Mouse (Mus musculus) G1E (cell line): ENCODE measurements at regions not wholly inside any gene's neighbourhood (a gene's known extent, or its start where the extent isn't known, plus 50 kb on each side); places are given as distances from the start of the nearest gene placed in this dataset.
"Not testable (repeated sequence)": the region's sequence is repeated elsewhere in the genome, so short reads cannot be mapped to it uniquely, and the experiment has no call there.

ENCODE experiments used
- ATAC-seq: 2 replicates; pipeline ENCODE4 v1.8.0; 2016; ENCODE audit warnings: mild to moderate bottlenecking; ENCODE audit not compliant: insufficient number of reproducible peaks, poor library complexity, low FRiP score, severe bottlenecking; ENCODE audit errors: extremely low read depth
- DNase-seq: peaks from one replicate; pipeline ENCODE4 v3.0.0; 2012; ENCODE audit warnings: low spot score
- H3K27me3 ChIP-seq: 2 replicates; pipeline ENCODE4 v1.6.1; 2012; ENCODE audit warnings: mild to moderate bottlenecking, low read length, inconsistent platforms; ENCODE audit not compliant: insufficient read depth
- H3K36me3 ChIP-seq: replicated peaks from 2 replicates; pipeline ENCODE3; 2012; ENCODE audit warnings: mild to moderate bottlenecking, inconsistent platforms
- H3K4me1 ChIP-seq: 2 replicates; pipeline ENCODE4 v1.6.1; 2012; ENCODE audit warnings: low read depth, low read length, inconsistent platforms, mixed read lengths; ENCODE audit not compliant: insufficient read depth
- H3K4me3 ChIP-seq: 2 replicates; pipeline ENCODE4 v1.5.1; 2012; ENCODE audit warnings: low read depth, mild to moderate bottlenecking, inconsistent platforms, low read length, moderate library complexity, mixed read lengths
- H3K9me3 ChIP-seq: replicated peaks from 2 replicates; pipeline ENCODE4 v1.6.1; 2012; ENCODE audit warnings: inconsistent platforms
- CTCF ChIP-seq: IDR thresholded peaks from 2 replicates; pipeline ENCODE4 v1.5.1; 2012; ENCODE audit warnings: low read depth, low read length, inconsistent platforms, mixed read lengths
- GATA1 ChIP-seq: IDR thresholded peaks from 2 replicates; pipeline ENCODE4 v1.6.1; 2012; ENCODE audit warnings: borderline replicate concordance, low read length, inconsistent platforms, mixed read lengths
- GATA2 ChIP-seq: IDR thresholded peaks from 2 replicates; pipeline ENCODE4 v1.6.1; 2012; ENCODE audit warnings: low read depth, low read length, inconsistent platforms, borderline replicate concordance
- POLR2AphosphoS5 ChIP-seq: IDR thresholded peaks from 2 replicates; pipeline ENCODE4 v1.6.1; 2012; ENCODE audit warnings: low read depth, low read length, inconsistent platforms; ENCODE audit not compliant: insufficient replicate concordance
- TAL1 ChIP-seq: conservative IDR thresholded peaks from 2 replicates; pipeline ENCODE4 v1.6.1; 2012; ENCODE audit warnings: low read depth, low read length, inconsistent platforms, mixed read lengths

DNA sequence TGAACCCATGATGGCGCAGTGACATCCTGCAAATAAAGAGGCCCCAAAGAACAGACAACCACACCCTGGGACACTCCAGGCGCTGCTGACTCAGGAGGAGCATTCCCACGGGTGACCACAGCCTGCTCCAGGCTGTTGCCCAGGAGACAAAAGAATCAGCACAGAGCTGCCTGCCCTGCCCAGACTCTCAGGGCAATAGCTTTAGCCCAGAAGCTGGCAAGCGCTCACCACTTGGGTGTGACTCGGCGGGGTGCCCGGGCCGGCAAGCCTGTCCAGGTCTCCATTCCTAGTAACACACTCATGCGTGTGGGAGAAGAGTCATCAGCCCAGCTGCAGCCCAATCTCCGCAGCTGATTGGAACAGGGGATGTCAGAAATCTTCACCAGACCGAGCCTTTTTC, 148.8 kb upstream of the Hes1 start:
- Histone ChIP-seq H3K36me3 (no peaks in the 10 kb centered on the region), H3K27me3 (peaks cover 77% of the 10 kb centered on the region), H3K4me3 (no peak overlapping the region), H3K4me1 (peaks cover 21% of the 10 kb centered on the region), H3K9me3 (peaks cover 11% of the 10 kb centered on the region)
- ATAC-seq: no peak
- TF ChIP-seq CTCF: no peak
- TF ChIP-seq GATA1: no peak
- no peak for TF ChIP-seq TAL1
- no peak for TF ChIP-seq GATA2
- no peak for TF ChIP-seq POLR2AphosphoS5
- DNase-seq: no peak

GRCm38 (mm10) chr16:29917989-29918388, 146.2 kb upstream of the Hes1 start:
- no peak for TF ChIP-seq POLR2AphosphoS5
- no peak for TF ChIP-seq GATA2
- no peak for TF ChIP-seq GATA1
- no peak for TF ChIP-seq TAL1
- no peak for TF ChIP-seq CTCF
- Histone ChIP-seq H3K4me1 (peaks cover 7% of the 10 kb centered on the region), H3K4me3 (no peak overlapping the region), H3K9me3 (no peaks in the 10 kb centered on the region), H3K27me3 (peaks cover 62% of the 10 kb centered on the region), H3K36me3 (no peaks in the 10 kb centered on the region)
- ATAC-seq (no peak), DNase-seq (no peak)

- H3K27me3 ChIP-seq: peaks cover 58% of the 10 kb centered on the region
- TF ChIP-seq TAL1 (no peak), GATA1 (no peak), POLR2AphosphoS5 (no peak), GATA2 (no peak), CTCF (no peak)
- H3K4me3 ChIP-seq: no peak overlapping the region
- peaks cover 7% of the 10 kb centered on the region for H3K4me1 ChIP-seq
- no peaks in the 10 kb centered on the region for H3K36me3 ChIP-seq
- no peak for ATAC-seq
- no peaks in the 10 kb centered on the region for H3K9me3 ChIP-seq
- no peak for DNase-seq
Measured at GRCm38 (mm10) chr16:29918396-29918795, 145.8 kb upstream of the Hes1 start.

- DNase-seq: no peak
Measured at GRCm38 (mm10) chr16:29920940-29921339, 143.2 kb upstream of the Hes1 start.

DNA sequence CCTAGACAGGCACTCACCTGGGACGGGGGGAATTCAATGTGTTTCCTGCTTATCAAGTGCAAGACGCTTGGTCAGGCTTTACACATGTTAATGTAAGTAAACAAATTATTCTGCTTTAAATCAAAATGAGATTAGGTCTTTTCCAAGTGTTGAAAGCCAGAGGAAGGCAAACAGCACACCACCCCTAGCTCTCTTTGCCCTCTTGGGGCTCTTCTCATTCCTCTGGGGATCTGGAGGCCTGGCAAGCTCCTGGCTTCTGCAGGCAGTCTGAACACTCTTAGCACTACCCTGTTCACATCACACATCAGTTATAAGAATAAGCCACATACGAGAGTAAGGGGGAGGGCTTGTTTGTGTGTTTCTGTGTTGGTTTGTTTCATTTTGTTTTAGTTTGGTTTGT, 142.8 kb upstream of the Hes1 start:
- Histone ChIP-seq H3K36me3 (no peaks in the 10 kb centered on the region), H3K27me3 (peaks cover 30% of the 10 kb centered on the region), H3K4me1 (peaks cover 5% of the 10 kb centered on the region), H3K4me3 (no peak overlapping the region), H3K9me3 (no peaks in the 10 kb centered on the region)
- no peak for ATAC-seq
- DNase-seq: no peak
- TF ChIP-seq POLR2AphosphoS5 (no peak), GATA2 (no peak), GATA1 (no peak), CTCF (no peak), TAL1 (no peak)

More at GRCm38 (mm10) chr16:29920940-29921339, 143.2 kb upstream of the Hes1 start:
- TF ChIP-seq GATA1: no peak
- no peak for TF ChIP-seq POLR2AphosphoS5
- TF ChIP-seq CTCF: no peak
- no peak for TF ChIP-seq TAL1
- TF ChIP-seq GATA2: no peak
- Histone ChIP-seq H3K27me3 (peaks cover 33% of the 10 kb centered on the region), H3K4me1 (peaks cover 5% of the 10 kb centered on the region), H3K9me3 (no peaks in the 10 kb centered on the region), H3K4me3 (no peak overlapping the region), H3K36me3 (no peaks in the 10 kb centered on the region)
- no peak for ATAC-seq

DNA sequence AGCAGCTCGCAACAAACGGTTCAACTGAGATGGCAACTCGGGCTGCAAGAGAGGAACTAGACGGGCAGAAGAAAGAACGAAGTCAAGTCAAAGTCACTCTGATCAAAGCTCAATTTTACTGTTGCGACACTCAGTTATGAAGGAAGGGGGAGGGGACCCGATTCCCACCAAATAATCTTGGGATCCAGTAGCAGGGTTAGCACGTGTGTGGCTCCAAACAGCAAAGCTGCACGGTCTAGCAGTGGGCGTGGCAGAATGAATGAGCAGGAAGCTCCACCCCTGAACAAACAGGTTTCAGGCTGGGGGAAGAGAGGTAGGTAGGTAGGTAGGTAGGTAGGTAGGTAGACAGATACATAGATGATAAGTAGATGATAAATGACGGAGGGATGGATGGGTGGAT, 136.9 kb upstream of the Hes1 start:
- H3K27me3 ChIP-seq, H3K9me3 ChIP-seq, H3K36me3 ChIP-seq, DNase-seq, H3K4me1 ChIP-seq, H3K4me3 ChIP-seq, ATAC-seq: not testable (repeated sequence)

DNA sequence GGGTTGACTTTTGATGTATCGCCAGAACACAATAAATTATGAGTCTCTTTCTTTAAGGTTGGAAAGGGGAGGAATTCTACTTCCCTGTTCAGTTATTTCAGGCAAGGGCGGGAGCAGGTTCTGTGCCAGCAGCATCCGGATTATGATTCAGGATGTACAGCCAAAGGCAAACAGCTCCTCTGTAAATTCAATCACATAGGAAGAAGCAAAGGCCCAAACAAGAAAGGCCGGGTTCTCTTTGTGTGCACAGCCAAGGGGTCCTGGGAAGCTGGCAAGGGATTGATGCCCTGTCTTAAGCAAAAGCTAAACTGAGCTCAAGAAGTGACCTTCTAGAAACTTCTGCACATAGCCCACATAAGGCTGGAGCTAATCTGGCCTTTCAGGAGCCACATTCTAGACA, 135.9 kb upstream of the Hes1 start:
- no peak for DNase-seq
- no peak for ATAC-seq
- Histone ChIP-seq H3K4me3 (no peak overlapping the region), H3K27me3 (peaks cover 5% of the 10 kb centered on the region), H3K4me1 (no peaks in the 10 kb centered on the region; the same call in 1 of the 2 replicates), H3K36me3 (no peaks in the 10 kb centered on the region), H3K9me3 (0 out of 2 replicates have a peak, but pooled peaks cover 3% of the 10 kb centered on the region)
- TF ChIP-seq TAL1 (no peak), CTCF (no peak)
